Mouse (Mus musculus) embryo, embryonic 9.5 days (tissue): ENCODE results near the gene Tmem221.
"Not testable (repeated sequence)": the region's sequence is repeated elsewhere in the genome, so short reads cannot be mapped to it uniquely, and the experiment has no call there.

Source experiments
- DNase-seq: peaks from one replicate; pipeline ENCODE4 v3.0.0-alpha.2; 2017; ENCODE audit errors: extremely low spot score

Gene Tmem221

GRCm38 (mm10) chr8:71550754-71551153 is 7.9 kb downstream of the Tmem221 start:
- DNase-seq: no peak

- no peak for DNase-seq
These were observed 11.1 kb downstream of the Tmem221 start for GRCm38 (mm10) chr8:71547590-71547989.

DNA sequence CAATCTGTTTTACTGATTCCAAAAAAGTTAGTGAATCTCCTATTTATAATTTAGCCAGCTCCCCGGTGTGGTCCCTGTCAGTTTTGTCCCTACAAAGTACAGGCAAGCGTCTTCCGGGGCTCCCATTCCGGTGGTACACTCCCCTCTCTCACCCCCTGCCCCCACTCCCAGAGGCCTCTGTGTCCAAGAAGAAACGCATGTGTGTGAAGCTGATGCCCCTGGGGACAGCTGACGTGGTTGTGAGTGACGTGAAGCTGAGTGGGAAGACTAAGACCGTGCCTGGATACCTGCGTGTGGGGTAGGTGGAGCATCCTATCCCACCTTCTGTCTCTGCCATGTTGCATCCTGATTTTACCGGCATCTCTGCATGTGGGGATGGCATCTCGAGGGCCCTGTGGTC is 13.6 kb downstream of the Tmem221 start:
- no peak for DNase-seq

- DNase-seq: no peak
These were observed 14.9 kb downstream of the Tmem221 start for GRCm38 (mm10) chr8:71543755-71544154.

DNA sequence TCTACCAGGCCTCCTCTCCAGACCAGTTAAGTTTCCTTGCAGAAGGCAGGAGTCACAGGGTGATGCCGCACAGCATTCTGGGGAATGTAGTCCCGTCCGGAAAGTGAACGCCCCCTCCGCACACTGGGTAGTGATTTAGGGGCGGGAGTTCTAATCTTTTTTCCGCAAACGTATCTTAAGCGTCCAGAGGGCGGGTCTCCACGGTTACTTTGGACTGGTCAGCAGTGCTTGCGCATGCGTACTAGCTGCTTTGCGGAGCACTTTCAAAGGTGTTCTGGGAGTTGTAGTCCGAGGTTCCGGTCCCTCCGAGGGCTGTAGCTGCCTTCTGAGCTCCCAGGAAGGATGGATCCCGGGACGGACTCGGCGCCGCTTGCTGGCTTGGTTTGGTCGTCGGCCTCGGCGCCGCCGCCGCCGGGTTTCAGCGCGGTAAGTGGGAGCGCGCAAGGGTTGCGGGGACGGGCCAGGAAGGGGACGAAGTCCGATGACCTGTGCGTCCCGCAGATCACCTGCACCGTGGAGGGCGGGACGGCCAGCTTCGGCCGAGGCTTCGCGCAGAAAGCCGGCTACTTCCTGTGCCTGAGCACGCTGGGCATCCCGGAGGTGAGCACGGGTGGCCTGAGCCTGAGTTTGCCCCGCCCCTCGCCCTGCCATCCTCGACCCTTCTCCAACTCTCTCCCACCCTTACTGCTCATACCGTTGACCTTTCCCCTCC is 15.9 kb downstream of the Tmem221 start, which contains the start of gene Mvb12a:
TSS of gene Mvb12a (plus strand) at position 291 of the 712 bp plus-strand sequence.
- peak; percentile 95 for DNase-seq

DNA sequence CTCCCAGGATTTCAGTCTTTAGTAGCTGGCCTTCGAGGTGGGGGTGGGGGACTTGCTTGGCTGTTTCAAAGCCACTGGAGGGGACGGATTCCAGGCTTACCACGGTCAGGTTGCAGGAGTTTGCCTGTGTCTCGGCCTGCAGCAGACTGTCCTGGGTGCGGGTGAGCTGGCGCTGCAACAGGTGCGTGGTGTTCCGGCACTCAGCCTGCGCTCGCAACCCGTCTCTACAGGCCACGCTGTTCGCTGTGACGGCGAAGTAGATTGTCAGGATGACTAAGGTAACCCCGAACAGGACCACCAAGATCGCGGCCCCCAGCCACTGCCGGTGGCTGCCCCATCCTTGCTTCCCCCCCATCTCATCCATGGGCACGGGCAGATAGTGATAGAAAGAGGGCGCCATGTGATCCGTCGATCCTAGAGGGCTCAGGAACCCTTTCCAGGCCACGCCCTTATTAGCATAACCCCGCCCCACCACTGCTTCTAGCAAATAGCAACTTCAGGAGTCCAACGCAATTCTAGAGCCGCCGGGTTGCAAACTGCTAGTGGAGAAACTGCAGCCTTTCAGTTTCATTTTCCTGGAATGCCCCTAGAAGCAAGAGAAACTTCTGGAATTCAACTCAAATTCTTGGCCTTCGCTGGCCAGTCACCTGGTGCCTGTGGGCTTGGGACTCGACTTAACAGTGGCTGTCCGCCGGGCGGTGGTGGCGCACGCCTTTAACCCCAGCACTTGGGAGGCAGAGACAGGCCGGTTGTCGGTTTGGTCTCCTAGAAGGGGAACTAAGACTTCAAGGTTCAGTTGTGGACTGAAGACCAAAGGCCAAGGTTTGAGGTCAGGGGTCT is 21.4 kb downstream of the Tmem221 start, which contains the start of gene Bst2:
TSS of gene Bst2 (minus strand) at position 429 of the 840 bp plus-strand sequence.
- peak; percentile 80 for DNase-seq

DNA sequence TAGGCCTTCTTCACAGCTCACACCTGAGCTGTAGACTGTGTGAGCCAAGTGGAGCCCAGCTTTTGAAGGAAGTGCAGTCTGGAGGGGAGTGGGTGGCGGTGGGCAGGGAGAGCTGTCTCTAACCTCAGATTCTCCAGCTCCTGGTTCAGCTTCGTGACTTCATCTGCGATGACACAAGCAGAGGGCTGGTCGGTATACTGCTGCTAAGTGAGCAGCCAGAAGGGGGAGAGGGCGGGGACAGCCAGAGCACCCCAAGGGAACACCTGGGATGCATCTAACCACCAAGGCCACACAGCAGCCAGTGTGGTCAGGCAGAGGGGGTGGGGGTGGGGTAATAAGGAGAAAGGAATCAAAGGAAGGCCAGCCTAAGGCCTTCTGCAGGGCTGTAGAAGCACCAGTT is 23.0 kb downstream of the Tmem221 start:
- DNase-seq: no peak

GRCm38 (mm10) chr8:71534263-71534810 is 24.3 kb downstream of the Tmem221 start:
- no peak for DNase-seq

DNA sequence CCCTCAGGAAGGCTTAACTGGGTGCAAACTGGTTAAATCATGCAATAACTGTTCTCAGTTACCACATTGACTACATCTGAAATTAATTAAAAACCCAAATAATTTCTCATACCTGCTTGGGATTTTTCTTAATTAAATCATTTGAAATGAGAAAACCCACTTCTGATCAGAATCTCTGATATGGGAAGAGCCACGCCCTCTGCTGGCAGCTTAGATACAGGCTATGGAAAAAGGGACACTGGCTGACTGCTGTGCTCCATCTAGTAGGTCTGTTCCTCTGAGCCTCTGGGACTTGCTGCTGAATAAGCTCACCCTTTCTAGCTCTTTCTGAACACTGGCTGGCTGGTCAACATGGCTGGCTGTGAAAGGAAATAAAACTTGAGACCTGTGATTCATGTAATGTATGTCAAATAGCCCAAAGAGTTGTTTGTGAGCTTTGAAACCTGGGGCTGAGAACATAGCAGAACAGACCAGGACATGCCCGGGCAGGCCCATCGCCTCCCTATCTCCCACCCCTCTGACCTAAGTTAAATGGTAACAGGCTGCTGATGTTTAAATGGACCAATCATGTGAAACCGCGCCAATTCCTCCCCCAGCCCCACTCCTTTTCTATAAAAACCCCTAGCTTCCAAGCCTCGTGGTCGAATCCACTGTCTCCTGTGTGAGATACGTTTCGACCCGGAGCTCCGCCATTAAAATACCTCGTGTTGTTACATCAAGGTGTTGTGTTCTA is 27.8 kb downstream of the Tmem221 start:
- DNase-seq: not testable (repeated sequence)

DNA sequence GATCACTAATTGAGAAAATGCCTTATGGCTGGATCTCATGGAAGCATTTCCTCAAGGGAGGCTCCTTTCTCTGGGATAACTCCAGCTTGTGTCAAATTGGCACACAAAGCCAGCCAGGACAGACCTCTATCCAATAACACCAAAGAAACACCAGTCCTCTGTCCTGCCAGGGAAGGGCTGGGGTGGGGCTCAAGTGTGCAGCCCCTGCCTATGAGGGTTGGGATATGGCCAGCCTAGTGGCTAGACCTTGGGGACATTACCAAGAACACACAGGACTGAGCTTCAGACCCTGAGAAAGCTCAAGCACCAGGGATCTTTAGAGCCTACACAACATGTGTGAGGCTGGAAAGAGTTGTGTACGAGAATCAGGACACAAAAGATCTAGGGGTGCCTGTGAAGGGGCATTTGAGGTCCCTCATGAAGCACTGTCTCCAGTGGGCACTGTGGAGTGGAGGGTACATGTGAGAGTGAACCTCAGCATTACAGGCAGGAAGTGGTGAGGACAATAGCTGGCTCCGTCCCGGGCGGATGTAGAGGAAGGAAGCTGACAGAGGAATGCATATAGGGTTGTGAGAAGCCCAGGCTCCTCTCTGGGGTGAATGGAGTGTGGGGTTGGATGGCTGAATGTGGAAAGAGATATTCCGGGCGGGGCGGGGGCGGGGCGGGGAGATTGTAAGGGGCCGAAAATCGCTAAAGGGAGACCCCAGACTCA is 30.2 kb downstream of the Tmem221 start:
- no peak for DNase-seq

DNA sequence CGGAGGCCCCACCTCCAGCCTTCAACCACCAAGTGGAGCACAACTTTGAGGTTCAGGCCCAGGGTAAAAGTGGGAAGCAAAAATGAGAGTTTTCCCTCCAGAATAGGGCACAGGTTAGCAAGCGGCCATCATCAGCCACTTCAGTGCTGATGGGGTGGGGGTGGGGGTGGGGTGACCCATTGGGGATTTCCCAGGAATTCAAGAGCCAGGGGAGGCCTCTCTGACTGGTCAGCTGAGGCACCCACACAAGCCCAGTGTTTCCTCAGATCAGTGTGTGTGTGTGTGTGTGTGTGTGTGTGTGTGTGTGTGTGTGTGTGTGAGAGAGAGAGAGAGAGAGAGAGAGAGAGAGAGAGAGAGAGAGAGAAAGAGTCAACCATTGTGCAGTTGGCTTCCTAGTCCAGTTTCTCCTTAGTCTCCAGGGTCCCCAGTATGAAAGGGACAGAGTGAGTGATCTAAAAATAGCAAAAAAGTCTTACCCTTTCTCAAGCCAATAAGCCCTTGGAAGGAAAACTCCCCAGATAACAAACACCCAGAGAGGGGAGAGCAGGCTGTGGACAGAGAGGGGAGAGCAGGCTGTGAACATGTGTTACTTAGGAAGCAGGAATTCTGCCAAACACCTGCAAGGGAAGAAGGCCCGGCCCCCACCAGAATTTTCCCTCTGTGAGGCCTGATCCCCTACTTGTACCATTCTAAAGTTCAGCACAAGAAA is 31.4 kb downstream of the Tmem221 start:
- no peak for DNase-seq

DNA sequence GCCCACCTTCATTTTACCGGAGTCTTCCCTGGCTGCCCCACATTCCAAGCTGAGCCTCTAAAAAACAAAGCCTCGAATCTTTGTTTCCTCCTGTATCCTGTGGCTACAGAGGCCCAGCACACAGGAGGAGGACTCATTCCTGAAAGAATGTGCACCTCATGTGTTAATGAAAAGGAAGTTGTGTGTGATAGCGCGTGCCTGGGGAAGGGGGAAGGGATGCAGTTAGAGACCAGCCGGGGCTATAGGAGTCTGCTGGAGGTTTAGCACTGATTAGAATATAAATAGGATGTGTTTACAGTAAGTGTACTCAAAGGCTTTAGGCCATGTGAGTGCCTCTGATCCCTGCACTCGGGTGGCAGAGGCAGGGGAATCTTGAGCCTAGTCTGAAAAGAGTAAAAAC is 32.4 kb downstream of the Tmem221 start:
- no peak for DNase-seq

GRCm38 (mm10) chr8:71525226-71526050 is 33.2 kb downstream of the Tmem221 start, which contains the start of gene Ccdc194:
Ccdc194 (minus strand) TSS chr8:71525711.
- no peak for DNase-seq

DNA sequence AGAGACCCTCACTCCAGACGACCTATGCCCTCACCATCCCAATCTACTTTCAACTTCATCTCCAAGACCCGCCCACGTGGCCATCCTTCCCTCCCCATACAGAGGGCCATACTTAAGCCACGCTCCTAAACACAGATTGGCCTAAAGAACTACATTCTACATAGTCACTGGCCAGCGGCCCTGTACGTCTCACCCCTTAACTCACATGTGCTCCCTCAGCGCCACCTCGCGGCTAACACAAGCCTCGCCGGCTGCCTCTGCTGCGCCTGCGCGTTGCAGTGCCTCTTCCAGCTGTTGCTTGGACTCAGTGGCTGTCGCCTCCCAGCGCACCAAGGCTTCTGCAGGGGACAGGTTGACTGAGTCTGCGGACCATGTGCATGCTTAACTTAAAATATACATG is 37.0 kb downstream of the Tmem221 start:
- DNase-seq: peak; percentile 92

- DNase-seq: peak; percentile 66
These were observed 39.4 kb downstream of the Tmem221 start for GRCm38 (mm10) chr8:71519037-71519825.

- DNase-seq: peak; percentile 59
These were observed 41.9 kb downstream of the Tmem221 start for GRCm38 (mm10) chr8:71516786-71517185.

- no peak for DNase-seq
These were observed 43.6 kb downstream of the Tmem221 start for GRCm38 (mm10) chr8:71515043-71515442.

GRCm38 (mm10) chr8:71513018-71513754 is 45.5 kb downstream of the Tmem221 start:
- DNase-seq: no peak
